8 mouse cellular contexts compared by ENCODE assay signal in genomic region chr4:32248236-32248635, GRCm38 (mm10). TPM values are rescaled to one million over a fixed set of nuclear protein-coding genes. Genes with fewer than 3 reads are reported as not detected.
DNase-seq lines count a peak whose midpoint lies in the region; ATAC-seq and TF ChIP-seq lines count a peak whose summit lies in the region.
"Had no signal": no experiment of that assay in that cellular context is flagged by ENCODE, and none has a peak within 500 bp of the region (broad histone marks: within the 10 kb centered on the region; RNA-seq: fewer than 3 reads in every experiment).

No protein-coding gene starts in this region.

- H3K9me3 ChIP-seq in MEL (replicated peaks; ENCODE audit: insufficient read depth, low read length): no peaks in the 10 kb centered on the region
- no peaks in the 10 kb centered on the region for H3K9me3 ChIP-seq in embryonic facial prominence, embryonic 11.5 days (replicated peaks; ENCODE audit: control insufficient read depth, low read length)
- no peaks in the 10 kb centered on the region for H3K9me3 ChIP-seq in heart, embryonic 14.5 days (ENCODE audit: control insufficient read depth, low read length)
- H3K9me3 ChIP-seq: lung, embryonic 15.5 days had no signal

- peaks cover 0 to 13% of the 10 kb centered on the region in 2 experiments; a peak in 2 of 4 replicates for H3K4me1 ChIP-seq in MEL (ENCODE audit: control insufficient read depth in 1 of 2, insufficient read depth in 2 of 2, low read length in 2 of 2)
- peaks cover 12% of the 10 kb centered on the region for H3K4me1 ChIP-seq in embryonic facial prominence, embryonic 11.5 days (ENCODE audit: control insufficient read depth, insufficient read depth, low read length)
- peaks cover 62 to 71% of the 10 kb centered on the region in 2 experiments for H3K4me1 ChIP-seq in heart, embryonic 14.5 days (ENCODE audit: control insufficient read depth in 2 of 2, insufficient read depth in 2 of 2, low read length in 2 of 2)

- H3K36me3 ChIP-seq in MEL (ENCODE audit: control insufficient read depth in 1 of 2, insufficient read depth in 2 of 2, low read length in 2 of 2): no peaks in the 10 kb centered on the region
- no peaks in the 10 kb centered on the region for H3K36me3 ChIP-seq in embryonic facial prominence, embryonic 11.5 days (replicated peaks; ENCODE audit: control insufficient read depth, insufficient read depth, low read depth, low read length)
- H3K36me3 ChIP-seq in heart, embryonic 14.5 days (ENCODE audit: control insufficient read depth, insufficient read depth, low read length): no peaks in the 10 kb centered on the region
- H3K36me3 ChIP-seq: lung, embryonic 15.5 days had no signal

- H3K79me2 ChIP-seq in MEL (ENCODE audit: control insufficient read depth, insufficient read depth, low read length, poor library complexity): no peaks in the 10 kb centered on the region

- 29% methylated on average over 6 of the region's 6 CpGs for WGBS in embryonic facial prominence, embryonic 11.5 days
- WGBS in heart, embryonic 14.5 days: 30% methylated on average over 6 of the region's 6 CpGs

- peak; percentile 93 for TF ChIP-seq RAD21 in MEL (IDR thresholded peaks at IDR 0.05; ENCODE audit: low read depth, low read length)

- no peak for TF ChIP-seq EP300 in MEL (IDR thresholded peaks at IDR 0.05; ENCODE audit: low read depth in 1 of 2, low read length in 2 of 2)

- no peak overlapping the region for H3K27ac ChIP-seq in MEL (ENCODE audit: control insufficient read depth, low read depth, low read length)
- no peak overlapping the region for H3K27ac ChIP-seq in embryonic facial prominence, embryonic 11.5 days (replicated peaks; ENCODE audit: low read depth, low read length)
- H3K27ac ChIP-seq in heart, embryonic 14.5 days (replicated peaks in 1 of 2; ENCODE audit: control insufficient read depth in 1 of 2, insufficient read depth in 1 of 2, low read depth in 2 of 2, low read length in 2 of 2): no peak overlapping the region

- TF ChIP-seq CTCF in MEL (IDR thresholded peaks at IDR 0.05 in 2 of 3, conservative IDR thresholded peaks at IDR 0.05 in 1 of 3; ENCODE audit: control insufficient read depth in 1 of 3, insufficient read depth in 1 of 3, low read depth in 2 of 3, low read length in 3 of 3, poor library complexity in 1 of 3, severe bottlenecking in 1 of 3): peak; percentile 93 to 97 (median 93)

- no peak for TF ChIP-seq POLR2A in MEL (IDR thresholded peaks at IDR 0.05; ENCODE audit: control insufficient read depth in 1 of 2, insufficient read depth in 1 of 2, low read depth in 1 of 2, low read length in 2 of 2, poor library complexity in 1 of 2)

- no peak overlapping the region for H3K9ac ChIP-seq in MEL (ENCODE audit: control insufficient read depth, low read depth, low read length, poor library complexity, severe bottlenecking)
- no peak overlapping the region for H3K9ac ChIP-seq in embryonic facial prominence, embryonic 11.5 days (replicated peaks; ENCODE audit: low read length)
- H3K9ac ChIP-seq in heart, embryonic 14.5 days (ENCODE audit: low read length): peak overlapping the region; percentile 5; the same call in 1 of the 2 replicates
- H3K9ac ChIP-seq: lung, embryonic 15.5 days had no signal

- peaks cover 2 to 9% of the 10 kb centered on the region in 2 experiments; a peak in 3 of 4 replicates for H3K27me3 ChIP-seq in MEL (ENCODE audit: control insufficient read depth in 1 of 2, insufficient read depth in 2 of 2, low read length in 2 of 2)
- H3K27me3 ChIP-seq in embryonic facial prominence, embryonic 11.5 days (ENCODE audit: control insufficient read depth, insufficient read depth, low read length): no peaks in the 10 kb centered on the region
- H3K27me3 ChIP-seq in heart, embryonic 14.5 days (ENCODE audit: control insufficient read depth, insufficient read depth, low read length): no peaks in the 10 kb centered on the region
- H3K27me3 ChIP-seq: lung, embryonic 15.5 days had no signal

- H3K4me2 ChIP-seq in embryonic facial prominence, embryonic 11.5 days (ENCODE audit: low read depth, low read length): no peak overlapping the region
- H3K4me2 ChIP-seq in heart, embryonic 14.5 days (ENCODE audit: low read length): no peak overlapping the region

- ATAC-seq in embryonic facial prominence, embryonic 11.5 days (replicated peaks; ENCODE audit: insufficient number of reproducible peaks, low FRiP score, low TSS enrichment, low read depth): no peak
- no peak for ATAC-seq in heart, embryonic 14.5 days (ENCODE audit: insufficient number of reproducible peaks, insufficient read depth, low FRiP score, low read depth)
- peak; percentile 73 for ATAC-seq in megakaryocyte progenitor cell, adult 5-6 weeks (replicated peaks; ENCODE audit: poor library complexity)

- DNase-seq in MEL (ENCODE audit: low read depth, low spot score): peak; percentile 87
- peak; percentile 80 for DNase-seq in adrenal gland, postnatal 25 days
- DNase-seq in embryonic facial prominence, embryonic 11.5 days (ENCODE audit: low spot score): peak; percentile 81
- peak; percentile 71 to 72 for DNase-seq in layer of hippocampus, postnatal 36 days
- peak; percentile 86 to 91 for DNase-seq in spleen, postnatal 36 days (ENCODE audit: low spot score in 2 of 2)

- H3K4me3 ChIP-seq in MEL (ENCODE audit: control insufficient read depth in 1 of 2, insufficient read depth in 1 of 2, low read depth in 2 of 2, low read length in 2 of 2): no peak overlapping the region
- H3K4me3 ChIP-seq in embryonic facial prominence, embryonic 11.5 days (ENCODE audit: low read depth, low read length): no peak overlapping the region
- H3K4me3 ChIP-seq in heart, embryonic 14.5 days (ENCODE audit: control insufficient read depth in 1 of 2, insufficient read depth in 1 of 2, low read depth in 1 of 2, low read length in 2 of 2): no peak overlapping the region
- H3K4me3 ChIP-seq: lung, embryonic 15.5 days had no signal

TF ChIP-seq in MEL, 35 proteins besides CTCF, POLR2A, EP300 and RAD21:
- peak; percentile 89 for TF ChIP-seq ZC3H11A (IDR thresholded peaks at IDR 0.05; ENCODE audit: low read depth, low read length)
- TF ChIP-seq HCFC1 (IDR thresholded peaks at IDR 0.05; ENCODE audit: low read depth, low read length): no peak
- no peak for TF ChIP-seq KAT2A (conservative IDR thresholded peaks at IDR 0.05; ENCODE audit: low read depth, low read length)
- no peak for TF ChIP-seq TAL1 (IDR thresholded peaks at IDR 0.05; ENCODE audit: low read length)
- no peak for TF ChIP-seq USF1 (IDR thresholded peaks at IDR 0.05; ENCODE audit: low read depth, low read length)
- TF ChIP-seq SIN3A (IDR thresholded peaks at IDR 0.05; ENCODE audit: low read length): 0 out of 2 replicates have a peak, but pooled peaks have one; percentile 10
- TF ChIP-seq SMC3 (IDR thresholded peaks at IDR 0.05; ENCODE audit: low read depth, low read length): peak; percentile 92
- TF ChIP-seq CHD1 (IDR thresholded peaks at IDR 0.05; ENCODE audit: low read depth, low read length): no peak
- TF ChIP-seq MYB (IDR thresholded peaks at IDR 0.05; ENCODE audit: low read depth, low read length): no peak
- TF ChIP-seq JUND (IDR thresholded peaks at IDR 0.05; ENCODE audit: low read depth, low read length): no peak
- TF ChIP-seq E2F4 (IDR thresholded peaks at IDR 0.05; ENCODE audit: borderline replicate concordance, low read depth, low read length): no peak
- no peak for TF ChIP-seq CHD2 (IDR thresholded peaks at IDR 0.05; ENCODE audit: low read length)
- no peak for TF ChIP-seq ZNF384 (IDR thresholded peaks at IDR 0.05; ENCODE audit: low read depth, low read length)
- TF ChIP-seq TBP (IDR thresholded peaks at IDR 0.05; ENCODE audit: low read depth, low read length): 0 out of 2 replicates have a peak, but pooled peaks have one; percentile 38

RNA-seq across cellular contexts. Expression of gene Bach2, which starts 9.6 kb away (rescaled TPM):
- not detected in 2 replicates for total RNA-seq in MEL (2012; rRNA removed)
- polyA plus RNA-seq in MEL (2012; ENCODE audit: insufficient read depth in 1 of 2, insufficient read length in 2 of 2, low read depth in 1 of 2, low replicate concordance in 2 of 2, missing spikeins in 1 of 2): under 1 TPM in 1 of 2 experiments, not detected in 1; 0.04 TPM
- total RNA-seq in adrenal gland, postnatal 25 days (2021): 1.3 and 4.7 TPM in 2 replicates
- 11.0 and 11.5 TPM in 2 replicates for polyA plus RNA-seq in embryonic facial prominence, embryonic 11.5 days (2014; fragmentation: Nextera tagmentation; extraction: Ambion mirVana)
- 7.3 and 8.2 TPM in 2 replicates for polyA plus RNA-seq in heart, embryonic 14.5 days (2014; fragmentation: Nextera tagmentation; extraction: Ambion mirVana)
- 10 to 100 TPM; 13.7 to 14.0 TPM for total RNA-seq in layer of hippocampus, postnatal 36 days (2021)
- total RNA-seq in megakaryocyte progenitor cell, adult 5-6 weeks (2015): 3.1 and 3.8 TPM in 2 replicates
- total RNA-seq in megakaryocyte progenitor cell, adult 5-6 weeks (2017): 0.37 and 0.61 TPM in 2 replicates
